Mouse (Mus musculus) neural tube, embryonic 12.5 days (tissue): ENCODE data around the gene Pmepa1. TPM values are rescaled to one million over a fixed set of nuclear protein-coding genes. Genes with fewer than 3 reads are reported as not detected.

ENCODE experiments used
- ATAC-seq: fragments of 200-750 bp; cut with Nextera tagmentation; 2 replicates; pipeline ENCODE4 v1.8.0; 2017; ENCODE audit warnings: low read depth, mild to moderate bottlenecking, moderate TSS enrichment, moderate library complexity; ENCODE audit not compliant: low FRiP score
- H3K27ac ChIP-seq: fragments of 300-500 bp; sonication (generic); 2 replicates; pipeline ENCODE4 v1.5.1; 2016
- H3K27me3 ChIP-seq: fragments of 300-500 bp; sonication (generic); replicated peaks from 2 replicates; pipeline ENCODE4 v1.6.1; 2016; ENCODE audit warnings: mild to moderate bottlenecking
- H3K36me3 ChIP-seq: fragments of 300-500 bp; sonication (generic); 2 replicates; pipeline ENCODE4 v1.6.1; 2016; ENCODE audit warnings: mild to moderate bottlenecking
- H3K4me1 ChIP-seq: fragments of 300-500 bp; sonication (generic); 2 replicates; pipeline ENCODE4 v1.6.1; 2016
- H3K4me2 ChIP-seq: fragments of 300-500 bp; sonication (generic); replicated peaks from 2 replicates; pipeline ENCODE4 v1.6.1; 2016; ENCODE audit warnings: mild to moderate bottlenecking
- H3K4me3 ChIP-seq: fragments of 300-500 bp; sonication (generic); 2 replicates; pipeline ENCODE4 v1.5.1; 2016
- H3K9ac ChIP-seq: fragments of 300-500 bp; sonication (generic); 2 replicates; pipeline ENCODE4 v1.6.1; 2016; ENCODE audit warnings: mild to moderate bottlenecking
- H3K9me3 ChIP-seq: fragments of 300-500 bp; sonication (generic); 2 replicates; pipeline ENCODE4 v1.6.1; 2016; ENCODE audit warnings: mild to moderate bottlenecking
- WGBS: fragments of 180-500 bp; shearing (Covaris S2); methylation state at CpG from one replicate; pipeline ENCODE4 v1.1.7; 2016; 5-methylcytosine and 5-hydroxymethylcytosine counted together
- polyA plus RNA-seq: library from polyadenylated mRNA; unstranded; fragments of >200 nt; fragmentation: Nextera tagmentation; extraction: Ambion mirVana; gene quantifications from 2 replicates; pipeline ENCODE4 v1.2.1, GENCODE M21; 2016

Gene Pmepa1
- polyA plus RNA-seq, 1 experiment from 2014 or later, result 6.6 TPM

DNA sequence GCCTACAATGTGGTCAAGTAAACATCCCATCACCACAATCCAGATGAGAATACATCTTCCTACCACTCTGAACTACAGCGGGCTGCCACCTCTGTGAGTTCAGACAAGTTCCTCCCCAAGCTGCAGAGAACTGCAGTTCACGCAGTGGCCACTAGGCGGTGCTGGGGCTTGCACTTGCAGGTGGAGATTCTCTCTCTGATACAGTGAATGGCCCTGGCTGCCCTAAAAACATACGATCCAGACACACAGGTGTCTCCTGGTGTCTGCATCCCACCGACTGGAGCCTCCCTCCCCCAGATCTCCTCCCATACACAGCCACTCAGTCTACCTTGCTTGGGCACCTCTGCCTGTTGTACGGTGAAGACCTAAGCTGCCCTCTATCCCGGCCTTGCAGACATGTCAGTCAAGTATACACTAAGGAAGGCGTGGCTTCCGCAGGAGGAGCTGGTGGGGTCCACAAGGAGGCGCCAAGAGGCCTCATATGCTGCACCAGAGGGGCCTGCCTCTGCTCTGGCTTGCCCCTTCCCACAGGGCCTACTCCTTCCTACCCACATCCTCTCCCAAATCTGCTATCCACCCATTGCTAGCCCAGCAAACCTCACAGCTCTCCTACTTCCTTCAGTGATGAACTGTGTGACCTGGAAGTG is 46.6 kb downstream of the Pmepa1 start:
- H3K9ac ChIP-seq, result no peak overlapping the region
- H3K4me3 ChIP-seq, result no peak overlapping the region

DNA sequence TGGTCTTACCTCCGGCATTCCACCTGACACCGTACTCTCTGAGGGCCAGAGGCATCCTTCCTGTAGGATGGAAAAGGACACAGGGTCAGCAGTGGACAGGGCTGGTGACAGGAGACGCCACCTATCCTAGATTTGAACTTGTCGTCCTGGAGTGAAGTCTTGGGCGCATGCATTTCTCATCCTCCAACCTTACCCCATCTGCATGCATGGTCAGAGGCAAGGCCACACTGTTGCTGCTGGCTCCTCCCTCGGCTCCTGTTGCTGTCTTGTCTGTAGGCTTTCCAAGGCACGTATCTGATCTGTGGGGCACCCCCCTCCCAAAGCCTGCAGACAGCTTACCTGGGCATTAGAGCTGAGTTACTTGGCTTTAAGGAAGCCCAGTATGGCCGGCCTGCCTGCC is 47.8 kb downstream of the Pmepa1 start:
- WGBS, result 91% methylated on average over 8 of the region's 8 CpGs
- Histone ChIP-seq H3K4me2 (no peak overlapping the region), H3K36me3 (peaks cover 72% of the 10 kb centered on the region), H3K9me3 (no peaks in the 10 kb centered on the region), H3K27me3 (no peaks in the 10 kb centered on the region), H3K9ac (no peak overlapping the region), H3K4me1 (peaks cover 27% of the 10 kb centered on the region), H3K4me3 (no peak overlapping the region), H3K27ac (no peak overlapping the region)
- ATAC-seq, result no peak

More for the DNA sequence above, 46.6 kb downstream of the Pmepa1 start:
- Histone ChIP-seq H3K9me3 (no peaks in the 10 kb centered on the region), H3K4me1 (peaks cover 35% of the 10 kb centered on the region), H3K36me3 (peaks cover 75% of the 10 kb centered on the region), H3K27ac (no peak overlapping the region), H3K4me2 (peak overlapping the region; percentile 28; the same call in 1 of the 2 replicates), H3K27me3 (no peaks in the 10 kb centered on the region)
- ATAC-seq, result peak; percentile 77
- 4% methylated on average over 10 of the region's 10 CpGs for WGBS

DNA sequence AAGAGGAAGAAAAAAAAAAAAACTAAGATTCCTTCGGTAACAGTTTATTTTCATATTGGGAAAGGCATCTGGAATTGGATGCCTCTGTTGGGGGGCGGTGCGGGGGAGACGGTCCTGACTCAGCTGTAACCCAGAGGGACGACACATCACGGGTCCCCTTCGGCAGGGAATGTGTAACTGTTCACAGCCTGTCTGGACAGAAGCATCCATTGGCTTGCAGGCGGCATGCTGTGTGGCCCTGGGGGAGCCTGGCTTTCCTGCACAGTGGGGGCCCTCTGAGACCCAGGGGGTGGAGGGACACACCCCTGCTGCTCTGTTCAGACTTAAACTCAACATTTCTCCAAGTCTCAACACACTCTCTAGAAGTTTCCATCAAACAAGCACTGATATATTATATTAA is 49.5 kb downstream of the Pmepa1 start:
- no peaks in the 10 kb centered on the region for H3K9me3 ChIP-seq
- no peak overlapping the region for H3K9ac ChIP-seq
- H3K4me1 ChIP-seq, result peaks cover 14% of the 10 kb centered on the region
- 87% methylated on average over 8 of the region's 8 CpGs for WGBS
- no peaks in the 10 kb centered on the region for H3K27me3 ChIP-seq
- H3K27ac ChIP-seq, result no peak overlapping the region
- no peak overlapping the region for H3K4me2 ChIP-seq
- ATAC-seq, result no peak
- H3K4me3 ChIP-seq, result no peak overlapping the region
- peaks cover 54% of the 10 kb centered on the region for H3K36me3 ChIP-seq

DNA sequence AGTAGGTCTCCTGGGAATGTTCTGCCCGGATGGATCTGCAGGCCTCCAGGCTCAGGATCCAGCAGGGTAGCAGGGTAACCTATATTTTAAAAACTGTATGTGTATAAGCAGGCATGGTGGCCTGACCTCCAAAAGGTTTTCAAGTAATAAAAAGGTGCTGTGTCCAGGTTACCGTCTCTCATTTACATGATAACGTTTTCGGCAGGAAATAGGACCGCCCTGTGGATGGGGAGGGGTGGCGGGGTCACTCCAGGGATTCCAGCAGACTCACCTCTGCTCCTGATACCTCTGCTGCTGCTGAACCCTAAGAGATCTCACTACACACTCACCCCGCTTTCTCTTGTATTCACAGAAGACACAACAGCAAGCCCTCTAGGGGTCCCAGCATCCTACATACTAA is 50.4 kb downstream of the Pmepa1 start:
- Histone ChIP-seq H3K27ac (no peak overlapping the region), H3K9me3 (no peaks in the 10 kb centered on the region), H3K27me3 (no peaks in the 10 kb centered on the region), H3K4me1 (peaks cover 11% of the 10 kb centered on the region), H3K4me2 (no peak overlapping the region), H3K9ac (no peak overlapping the region), H3K36me3 (peaks cover 45% of the 10 kb centered on the region), H3K4me3 (no peak overlapping the region)
- 81% methylated on average over 7 of the region's 7 CpGs for WGBS
- ATAC-seq, result no peak

DNA sequence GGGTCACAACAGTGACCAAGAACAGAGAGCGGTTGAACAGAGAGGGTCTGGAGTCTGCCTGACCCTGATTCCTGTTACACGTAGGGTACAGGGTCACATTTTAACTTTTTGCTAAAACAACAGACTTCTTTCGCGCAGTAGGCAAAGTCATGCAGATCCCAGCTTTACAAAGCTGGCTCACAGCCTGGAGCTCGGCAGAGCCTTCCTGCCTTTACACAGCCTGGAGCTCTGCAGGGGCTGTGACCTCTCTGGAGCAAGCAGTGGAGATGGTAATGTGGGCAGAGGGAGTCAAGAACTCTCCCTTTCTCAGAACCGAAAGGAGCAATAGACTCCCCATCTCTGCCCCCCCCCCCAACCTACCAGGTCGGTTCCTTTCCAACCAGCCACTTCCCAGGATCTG is 51.5 kb downstream of the Pmepa1 start:
- peaks cover 38% of the 10 kb centered on the region for H3K36me3 ChIP-seq
- no peak overlapping the region for H3K4me2 ChIP-seq
- no peak for ATAC-seq
- H3K9me3 ChIP-seq, result no peaks in the 10 kb centered on the region
- WGBS, result 73% methylated on average over 7 of the region's 7 CpGs
- no peak overlapping the region for H3K9ac ChIP-seq
- no peaks in the 10 kb centered on the region for H3K27me3 ChIP-seq
- no peak overlapping the region for H3K4me3 ChIP-seq
- H3K27ac ChIP-seq, result no peak overlapping the region
- H3K4me1 ChIP-seq, result peaks cover 5% of the 10 kb centered on the region; the same call in 1 of the 2 replicates

DNA sequence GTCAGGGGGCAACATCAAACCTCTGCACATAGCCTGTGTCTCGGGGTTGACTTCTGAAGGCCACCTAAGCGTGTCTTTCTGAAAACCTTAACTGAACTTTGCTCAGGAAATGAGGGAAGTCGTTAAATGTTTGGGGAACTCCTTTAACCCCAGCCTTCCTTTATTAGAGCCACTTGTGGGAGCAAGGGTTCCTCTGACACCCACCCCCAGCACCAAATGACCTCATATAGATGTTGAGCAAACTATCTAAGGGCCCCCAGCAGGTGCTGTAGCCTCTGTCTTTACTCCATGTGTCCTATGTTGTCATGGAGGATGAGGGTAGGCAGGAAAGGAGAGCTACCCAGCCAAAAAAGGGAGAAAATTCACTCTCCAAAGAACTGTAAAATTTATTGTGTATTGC is 52.2 kb downstream of the Pmepa1 start:
- Histone ChIP-seq H3K4me3 (no peak overlapping the region), H3K4me1 (no peaks in the 10 kb centered on the region), H3K27ac (no peak overlapping the region), H3K4me2 (no peak overlapping the region), H3K9me3 (no peaks in the 10 kb centered on the region), H3K36me3 (peaks cover 36% of the 10 kb centered on the region), H3K27me3 (no peaks in the 10 kb centered on the region), H3K9ac (no peak overlapping the region)
- 78% methylated on average over 3 of the region's 3 CpGs for WGBS
- no peak for ATAC-seq

DNA sequence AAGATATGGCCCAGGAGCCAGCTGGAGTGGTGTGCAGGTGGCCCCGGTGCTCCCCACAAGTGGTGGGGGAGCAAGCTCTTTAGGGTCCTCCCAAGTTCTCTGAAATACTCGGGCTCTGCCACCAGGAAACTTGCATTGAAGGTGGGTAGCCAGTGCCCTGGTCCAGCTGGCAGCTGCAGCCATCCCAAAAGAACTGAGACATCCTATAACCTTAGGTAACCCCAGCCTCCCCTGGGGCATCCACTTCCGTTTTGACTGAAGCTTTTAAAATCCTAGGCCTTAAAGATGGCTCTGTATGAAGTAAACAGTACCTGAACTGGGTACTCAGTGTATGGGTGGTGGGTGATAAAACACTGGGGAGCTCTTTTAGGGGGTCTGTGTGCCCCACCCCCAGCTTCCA is 52.8 kb downstream of the Pmepa1 start:
- WGBS, result 76% methylated on average over 3 of the region's 3 CpGs
- no peak overlapping the region for H3K4me3 ChIP-seq
- no peaks in the 10 kb centered on the region for H3K27me3 ChIP-seq
- no peak overlapping the region for H3K27ac ChIP-seq
- H3K9ac ChIP-seq, result no peak overlapping the region
- H3K4me1 ChIP-seq, result no peaks in the 10 kb centered on the region
- no peak for ATAC-seq
- peaks cover 30% of the 10 kb centered on the region for H3K36me3 ChIP-seq
- no peaks in the 10 kb centered on the region for H3K9me3 ChIP-seq
- H3K4me2 ChIP-seq, result no peak overlapping the region

DNA sequence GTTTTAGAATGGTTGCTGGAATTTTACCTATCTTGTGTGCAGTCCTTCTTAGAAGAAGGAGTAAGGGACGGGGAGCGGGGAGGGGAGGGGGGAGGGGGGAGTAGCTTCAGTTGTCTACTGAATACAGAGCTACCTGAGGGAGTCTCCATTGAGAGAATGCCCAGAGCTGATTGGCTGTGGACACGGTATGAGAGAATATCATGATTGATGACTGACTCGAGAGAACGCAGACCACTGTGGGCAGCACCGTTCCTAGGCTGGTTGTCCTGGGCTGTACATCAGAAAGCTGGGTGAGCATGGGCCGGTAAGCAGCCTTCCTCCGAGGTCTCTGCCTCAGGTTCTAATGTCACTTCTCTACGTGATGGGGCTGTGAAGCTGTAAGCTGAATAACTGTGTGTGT is 55.6 kb downstream of the Pmepa1 start:
- peaks cover 7% of the 10 kb centered on the region; the same call in 1 of the 2 replicates for H3K36me3 ChIP-seq
- H3K4me1 ChIP-seq, result no peaks in the 10 kb centered on the region
- no peak for ATAC-seq
- no peaks in the 10 kb centered on the region for H3K27me3 ChIP-seq
- WGBS, result 94% methylated on average over 9 of the region's 9 CpGs
- no peak overlapping the region for H3K4me3 ChIP-seq
- H3K9me3 ChIP-seq, result no peaks in the 10 kb centered on the region
- H3K4me2 ChIP-seq, result no peak overlapping the region
- H3K27ac ChIP-seq, result no peak overlapping the region
- no peak overlapping the region for H3K9ac ChIP-seq

DNA sequence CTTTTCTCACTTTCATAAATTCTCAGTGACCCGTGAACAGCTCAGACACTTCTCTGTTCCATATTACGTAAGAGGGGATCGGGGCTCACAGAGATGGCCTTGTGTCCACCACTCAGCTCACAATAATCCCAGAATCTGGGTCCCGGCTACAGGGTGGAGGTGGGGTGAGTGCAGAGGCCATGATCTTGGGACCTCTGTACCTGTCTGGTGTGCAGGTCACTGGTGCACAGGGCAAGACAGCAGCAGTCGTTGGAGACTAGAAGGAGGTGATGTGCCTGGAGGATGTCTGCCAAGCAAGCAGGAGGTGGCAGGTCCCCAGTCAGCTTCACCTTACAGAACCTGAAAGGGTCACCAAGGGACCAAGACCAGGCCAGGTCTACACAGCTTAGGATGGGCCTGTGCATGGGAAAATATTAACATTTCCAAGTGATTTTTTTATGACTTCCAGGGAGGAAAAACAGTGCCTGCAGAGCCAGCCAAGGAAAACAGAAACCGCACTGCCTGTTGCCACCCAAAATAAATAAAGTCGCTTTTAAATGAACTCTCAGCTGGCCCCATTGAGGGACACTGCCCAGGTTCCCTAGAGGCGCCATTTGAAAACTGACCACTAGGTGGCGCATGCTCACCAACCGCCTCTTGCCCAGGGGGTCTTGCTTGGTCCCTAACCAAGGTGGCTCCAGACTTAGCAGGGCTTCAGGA is 56.9 kb downstream of the Pmepa1 start:
- Histone ChIP-seq H3K4me3 (no peak overlapping the region), H3K4me2 (no peak overlapping the region), H3K9ac (no peak overlapping the region), H3K36me3 (no peaks in the 10 kb centered on the region), H3K4me1 (no peaks in the 10 kb centered on the region), H3K9me3 (no peaks in the 10 kb centered on the region), H3K27me3 (no peaks in the 10 kb centered on the region), H3K27ac (no peak overlapping the region)
- WGBS, result 49% methylated on average over 10 of the region's 10 CpGs
- peak; percentile 71; the same call in 1 of the 2 replicates for ATAC-seq

DNA sequence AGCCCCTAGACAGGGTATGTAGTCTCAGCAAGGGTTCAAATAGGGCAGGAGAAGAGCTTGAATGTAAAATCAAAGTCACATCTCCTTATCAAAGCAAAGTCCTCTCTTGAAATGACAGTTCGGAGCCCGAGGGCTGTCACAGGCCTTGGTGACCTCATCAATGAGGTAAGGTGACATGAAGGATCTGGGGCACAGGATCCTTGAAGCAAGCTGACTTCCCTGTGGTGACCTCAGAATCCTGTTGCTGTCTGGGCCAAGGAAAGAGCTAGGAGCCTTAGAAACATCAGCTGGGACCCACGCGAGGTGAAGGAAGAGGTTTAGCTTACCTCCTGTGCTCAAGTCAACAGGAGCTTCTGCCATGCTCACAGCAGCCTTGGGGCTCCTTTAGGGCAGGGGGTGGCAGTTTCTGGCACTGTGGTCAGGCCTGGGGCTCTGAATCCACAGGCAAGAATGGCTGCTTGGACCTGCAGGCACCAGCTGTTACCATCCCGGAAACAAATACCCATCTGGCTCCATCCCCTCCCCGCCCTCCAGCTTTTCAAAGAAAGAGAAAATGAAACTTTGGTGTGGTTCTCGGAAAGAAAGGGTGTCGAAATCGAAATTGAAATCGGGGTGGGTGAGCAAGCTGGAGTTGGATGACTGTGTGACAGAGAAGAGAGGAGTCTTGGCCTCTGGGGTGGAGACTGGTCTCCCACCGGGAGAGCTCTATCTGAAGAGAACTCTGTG is 57.8 kb downstream of the Pmepa1 start, which contains the start of gene Zbp1:
Zbp1 (minus strand) TSS at position 508 of the 726 bp plus-strand sequence.
- ATAC-seq, result no peak
- Histone ChIP-seq H3K36me3 (no peaks in the 10 kb centered on the region), H3K27ac (no peak within 1 kb of the TSS), H3K4me1 (no peaks in the 10 kb centered on the region), H3K4me3 (no peak within 1 kb of the TSS), H3K9ac (no peak within 1 kb of the TSS), H3K4me2 (no peak within 1 kb of the TSS), H3K9me3 (no peaks in the 10 kb centered on the region), H3K27me3 (no peaks in the 10 kb centered on the region)
- 71% methylated on average over 11 of the region's 11 CpGs for WGBS

DNA sequence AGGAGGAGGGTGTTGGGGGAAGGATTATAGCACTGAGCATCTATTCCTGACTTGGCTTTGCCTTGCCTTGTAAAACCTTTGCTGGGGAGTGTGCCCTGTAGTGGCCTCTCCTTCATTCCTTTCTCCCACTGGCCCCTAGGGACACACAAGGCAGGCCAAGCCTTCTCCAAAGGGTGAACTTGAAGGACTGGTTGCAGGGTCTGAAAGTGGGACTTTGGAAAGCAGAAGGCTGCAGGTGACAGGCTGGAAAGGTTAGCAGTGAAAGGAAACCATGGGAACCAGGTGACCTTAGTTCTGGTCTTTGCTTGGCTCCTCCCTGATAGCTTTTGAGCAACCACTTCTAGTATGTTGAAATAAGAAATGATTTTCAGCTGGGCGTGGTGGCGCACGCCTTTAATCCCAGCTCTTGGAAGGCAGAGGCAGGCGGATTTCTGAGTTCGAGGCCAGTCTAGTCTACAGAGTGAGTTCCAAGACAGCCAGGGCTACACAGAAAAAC is 58.5 kb downstream of the Pmepa1 start:
- 92% methylated on average over 5 of the region's 5 CpGs for WGBS

DNA sequence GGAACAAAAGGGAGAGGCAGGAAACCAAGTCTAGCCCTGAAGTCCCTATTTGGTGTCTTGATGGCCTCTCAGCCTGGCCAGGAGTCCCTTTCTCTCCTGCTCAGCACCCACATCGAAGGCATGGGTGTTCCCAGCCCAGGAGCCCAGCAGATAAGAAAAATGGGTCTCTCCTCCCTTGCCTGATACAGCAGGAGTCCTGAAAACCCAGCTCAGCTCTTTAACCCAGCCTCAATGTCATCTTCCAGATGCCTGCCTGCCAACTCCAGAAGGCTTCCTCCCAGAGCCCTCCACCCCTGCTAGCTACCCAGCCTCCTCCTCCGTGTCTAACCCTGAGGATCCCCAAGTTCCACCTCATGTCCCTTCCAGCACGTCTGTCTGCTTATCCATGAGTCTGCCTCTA is 59.1 kb downstream of the Pmepa1 start:
- no peak overlapping the region for H3K4me3 ChIP-seq
- H3K9me3 ChIP-seq, result no peaks in the 10 kb centered on the region
- no peak overlapping the region for H3K4me2 ChIP-seq
- no peaks in the 10 kb centered on the region for H3K4me1 ChIP-seq
- H3K9ac ChIP-seq, result no peak overlapping the region
- WGBS, result 80% methylated on average over 3 of the region's 3 CpGs
- ATAC-seq, result no peak
- H3K27me3 ChIP-seq, result no peaks in the 10 kb centered on the region
- H3K27ac ChIP-seq, result no peak overlapping the region
- no peaks in the 10 kb centered on the region for H3K36me3 ChIP-seq

More for the DNA sequence above, 58.5 kb downstream of the Pmepa1 start:
- Histone ChIP-seq H3K4me2 (no peak overlapping the region), H3K27ac (no peak overlapping the region), H3K27me3 (no peaks in the 10 kb centered on the region), H3K36me3 (no peaks in the 10 kb centered on the region), H3K4me1 (no peaks in the 10 kb centered on the region), H3K4me3 (no peak overlapping the region), H3K9me3 (no peaks in the 10 kb centered on the region), H3K9ac (no peak overlapping the region)
- ATAC-seq, result no peak
